Mouse (Mus musculus) liver, postnatal 0 days (tissue): ENCODE results near the gene Card6.

Experiments used
- CTCF ChIP-seq: sonication (generic); IDR thresholded peaks from 2 replicates; pipeline ENCODE4 v1.5.1; 2016; ENCODE audit warnings: antibody characterized with exemption, low read depth
- EP300 ChIP-seq: IDR thresholded peaks from 2 replicates; pipeline ENCODE4 v1.6.1; 2016; ENCODE audit warnings: antibody characterized with exemption, low read depth, mild to moderate bottlenecking

GRCm38 (mm10) chr15:5139366-5139765, 31.0 kb upstream of the Card6 start:
- TF ChIP-seq CTCF (no peak), EP300 (no peak)
